Mouse (Mus musculus): ENCODE data around the gene Psmd14.

The Psmd14 gene

DNA sequence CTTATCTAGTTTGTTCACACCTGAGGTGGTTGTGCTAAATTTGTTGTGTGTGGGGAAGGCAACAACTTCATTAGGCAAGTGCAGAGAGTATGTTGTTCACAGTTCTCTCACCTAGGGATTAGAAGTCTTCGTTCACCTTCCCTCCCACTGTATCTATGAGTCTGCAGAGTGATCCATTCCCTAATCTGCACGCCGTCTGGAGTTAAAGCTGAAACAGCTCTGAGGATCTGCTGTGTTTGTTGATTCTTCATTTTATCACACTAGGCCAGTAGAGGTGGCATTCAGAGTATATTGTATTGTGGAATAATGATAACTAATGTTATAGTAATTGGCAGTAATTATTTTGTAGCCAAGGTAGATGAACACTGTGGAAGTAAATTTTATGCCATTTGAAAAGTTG lies 48.5 kb downstream of the Psmd14 start:
- DNase-seq (ENCODE audit: low spot score in 2 of 2) = no peak

DNA sequence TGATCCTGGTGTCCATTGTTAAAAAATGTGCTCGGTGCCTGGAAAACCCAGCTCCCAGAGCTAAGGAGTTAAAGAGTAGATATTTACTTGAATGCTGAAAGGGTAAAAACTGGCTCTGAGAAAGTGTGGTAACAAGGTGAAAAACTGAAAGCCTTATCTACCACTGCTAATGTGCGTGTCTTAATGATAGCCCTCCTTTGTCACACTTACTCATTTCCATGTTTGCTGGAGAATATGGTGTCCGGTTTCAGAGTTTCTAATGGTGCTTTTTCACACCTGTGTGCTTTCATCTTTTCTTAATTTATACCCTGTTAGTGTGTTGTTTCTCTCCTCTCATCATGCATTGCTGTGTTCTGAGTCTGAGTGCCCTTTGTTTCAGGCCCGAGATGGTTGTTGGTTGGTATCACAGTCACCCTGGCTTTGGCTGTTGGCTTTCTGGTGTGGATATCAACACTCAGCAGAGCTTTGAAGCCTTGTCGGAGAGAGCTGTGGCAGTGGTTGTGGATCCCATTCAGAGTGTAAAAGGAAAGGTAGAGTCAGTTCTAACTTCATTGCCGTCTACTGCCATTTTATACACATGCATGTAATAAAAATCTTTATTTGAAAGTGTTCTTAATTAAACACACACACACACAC lies 53.1 kb downstream of the Psmd14 start:
- DNase-seq (ENCODE audit: low spot score in 2 of 2) = no peak

DNA sequence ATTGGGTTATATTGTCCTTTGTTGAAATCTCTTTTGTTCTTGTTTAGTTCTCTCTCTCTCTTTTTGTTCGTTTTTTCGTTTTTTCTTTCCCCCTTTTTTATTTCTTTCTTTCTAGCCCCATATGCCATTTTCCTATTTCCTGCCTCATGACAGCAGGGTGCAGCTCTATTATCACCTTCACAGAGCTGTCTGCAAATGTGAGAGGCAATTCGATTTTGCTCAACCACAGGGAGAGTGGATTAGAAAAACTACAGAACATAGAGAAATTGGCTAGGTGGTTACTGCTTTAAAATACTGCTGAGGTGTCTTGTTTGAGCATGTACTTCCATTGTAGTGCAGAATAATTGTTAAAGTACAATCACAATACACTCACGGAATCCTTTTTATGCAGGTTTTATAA lies 54.0 kb downstream of the Psmd14 start:
- no peak for DNase-seq (ENCODE audit: low spot score in 2 of 2)

DNA sequence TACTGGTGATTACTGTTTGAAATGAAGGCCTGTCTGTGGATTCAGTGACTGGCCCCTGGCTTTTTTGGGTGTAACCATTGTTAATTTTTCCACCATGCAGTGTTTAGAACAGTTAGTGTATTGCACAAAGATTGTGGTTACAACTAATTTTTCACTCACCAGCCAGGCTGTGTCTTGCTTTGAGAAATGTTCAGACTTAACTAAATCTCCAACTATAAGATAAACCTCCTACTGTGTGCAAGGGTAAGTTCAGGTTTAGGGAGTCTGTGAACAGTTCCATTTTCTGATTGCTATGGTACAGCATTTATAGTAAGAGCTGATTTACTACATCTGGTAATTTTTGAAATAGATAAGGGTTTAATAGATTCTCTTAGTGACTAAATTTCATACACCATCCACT lies 69.3 kb downstream of the Psmd14 start:
- no peak for DNase-seq (ENCODE audit: low spot score in 2 of 2)

- DNase-seq (ENCODE audit: low spot score in 2 of 2) = no peak
Measured at GRCm38 (mm10) chr2:61794960-61795359, 83.5 kb downstream of the Psmd14 start.

DNA sequence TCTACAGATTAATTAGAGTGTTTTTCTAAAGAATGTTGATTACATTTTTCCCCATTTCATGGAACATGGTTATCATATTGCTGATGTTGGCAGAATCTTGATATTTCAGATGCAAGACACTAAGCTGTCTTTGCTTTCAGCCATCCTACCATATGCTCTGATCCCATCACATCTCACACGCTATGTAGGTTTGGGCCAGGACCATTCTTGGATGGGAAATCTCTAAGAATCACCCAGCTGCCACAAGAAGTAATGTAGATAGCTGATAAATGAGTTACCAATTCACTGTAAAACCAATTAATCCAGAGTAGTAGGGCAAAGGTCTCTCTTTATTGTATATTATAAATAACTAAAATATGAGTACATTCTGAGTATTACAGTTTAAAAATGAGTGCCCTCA lies 86.6 kb downstream of the Psmd14 start:
- DNase-seq (ENCODE audit: low spot score in 2 of 2) = no peak

DNA sequence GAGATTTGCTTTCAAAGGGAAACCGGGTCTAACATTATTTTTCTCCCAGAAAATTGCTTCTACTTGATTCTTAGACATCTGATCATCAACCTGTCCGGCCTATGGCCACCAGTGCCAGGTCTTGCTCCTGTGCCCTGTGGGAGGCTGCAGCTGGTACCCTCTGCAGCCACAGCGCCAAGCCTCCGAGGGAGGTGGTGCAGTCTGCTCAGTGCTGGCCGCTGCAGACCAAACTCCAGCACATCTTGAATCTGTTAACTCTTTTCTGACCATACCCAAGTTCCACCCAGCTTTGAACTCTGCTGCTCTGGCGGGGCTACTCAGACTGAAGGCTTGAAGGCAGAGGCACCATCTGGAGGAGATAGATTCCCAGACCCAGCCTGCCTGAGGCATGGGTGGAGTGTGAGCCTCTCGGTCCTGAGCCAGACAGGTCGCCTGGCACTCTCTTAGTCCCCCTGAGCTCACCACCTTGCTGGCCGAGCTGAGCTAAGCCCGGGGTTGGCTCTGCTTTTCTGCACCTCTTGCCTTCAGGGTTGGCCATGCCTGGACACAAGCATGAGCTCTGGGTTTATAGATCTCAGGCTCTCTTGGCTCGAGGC lies 91.3 kb downstream of the Psmd14 start, which contains the start of gene Tbr1:
Gene Tbr1 (plus strand): TSS at position 275 of the 596 bp plus-strand sequence.
- peak in 1 of 2 experiments; percentile 25 for DNase-seq (ENCODE audit: low spot score in 2 of 2)

DNA sequence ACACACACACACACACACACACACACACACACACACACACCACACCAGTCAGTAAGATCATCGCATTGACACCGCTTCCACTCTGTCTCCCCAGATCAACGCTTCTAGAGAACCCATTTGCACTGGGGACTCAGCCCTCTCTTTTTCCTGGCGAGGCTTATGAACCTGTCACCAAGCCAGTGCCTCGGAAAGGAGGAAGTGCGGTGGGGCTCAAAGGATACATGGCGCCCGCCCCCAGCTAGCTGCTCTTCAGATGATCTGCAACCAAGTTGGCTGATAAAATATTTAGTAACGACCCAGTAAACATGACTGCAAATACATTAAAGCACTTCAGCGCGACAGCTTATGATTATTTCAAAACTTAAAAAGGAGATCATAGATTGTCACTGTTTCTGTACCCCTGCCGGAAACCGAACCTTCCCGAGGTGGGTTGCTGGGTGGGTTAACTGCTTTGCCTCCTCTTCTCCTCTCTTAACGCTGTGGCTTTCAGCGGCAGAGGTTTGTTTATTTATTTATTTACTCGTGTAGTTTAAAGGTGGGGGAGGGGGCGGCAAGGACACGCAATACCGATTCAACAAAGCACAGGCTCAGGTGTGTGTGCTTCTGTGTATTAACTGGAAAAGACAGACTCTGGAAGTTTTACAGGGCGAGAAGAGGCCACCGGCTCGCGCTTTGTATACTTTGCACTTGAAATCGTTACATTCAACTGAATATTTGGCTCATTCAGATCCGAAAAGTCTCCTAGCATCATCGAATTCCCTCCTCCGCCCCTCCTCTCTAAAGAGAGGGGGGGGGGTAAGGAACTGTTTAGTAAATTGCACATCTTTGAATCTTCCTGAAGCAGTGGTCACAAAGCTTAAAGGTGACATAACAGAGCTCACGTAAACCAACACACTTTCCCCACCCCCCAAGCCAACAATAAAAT lies 92.2 kb downstream of the Psmd14 start:
- DNase-seq (ENCODE audit: low spot score in 2 of 2) = peak in 1 of 2 experiments; percentile 23

- DNase-seq (ENCODE audit: low spot score in 2 of 2) = peak; percentile 48 to 52
Measured at GRCm38 (mm10) chr2:61804382-61804840, 92.9 kb downstream of the Psmd14 start.

DNA sequence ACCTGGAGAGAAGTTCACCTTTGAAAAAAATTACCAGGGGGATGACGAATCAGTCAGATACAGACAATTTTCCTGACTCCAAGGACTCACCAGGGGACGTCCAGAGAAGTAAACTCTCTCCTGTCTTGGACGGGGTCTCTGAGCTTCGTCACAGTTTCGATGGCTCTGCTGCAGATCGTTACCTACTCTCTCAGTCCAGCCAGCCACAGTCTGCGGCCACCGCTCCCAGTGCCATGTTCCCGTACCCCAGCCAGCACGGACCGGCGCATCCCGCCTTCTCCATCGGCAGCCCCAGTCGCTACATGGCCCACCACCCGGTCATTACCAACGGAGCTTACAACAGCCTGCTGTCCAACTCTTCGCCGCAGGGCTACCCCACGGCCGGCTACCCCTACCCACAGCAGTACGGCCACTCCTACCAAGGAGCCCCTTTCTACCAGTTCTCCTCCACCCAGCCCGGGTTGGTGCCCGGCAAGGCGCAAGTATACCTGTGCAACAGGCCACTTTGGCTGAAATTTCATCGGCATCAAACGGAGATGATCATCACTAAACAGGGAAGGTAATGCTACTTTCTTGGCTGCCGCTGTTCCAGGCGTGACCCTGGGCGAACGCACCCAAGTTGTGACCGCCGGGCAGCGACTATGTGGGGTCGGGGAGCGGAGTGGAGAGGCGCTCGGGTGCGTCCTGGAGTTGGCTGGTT lies 93.5 kb downstream of the Psmd14 start:
- peak in 1 of 2 experiments; percentile 36 for DNase-seq (ENCODE audit: low spot score in 2 of 2)

DNA sequence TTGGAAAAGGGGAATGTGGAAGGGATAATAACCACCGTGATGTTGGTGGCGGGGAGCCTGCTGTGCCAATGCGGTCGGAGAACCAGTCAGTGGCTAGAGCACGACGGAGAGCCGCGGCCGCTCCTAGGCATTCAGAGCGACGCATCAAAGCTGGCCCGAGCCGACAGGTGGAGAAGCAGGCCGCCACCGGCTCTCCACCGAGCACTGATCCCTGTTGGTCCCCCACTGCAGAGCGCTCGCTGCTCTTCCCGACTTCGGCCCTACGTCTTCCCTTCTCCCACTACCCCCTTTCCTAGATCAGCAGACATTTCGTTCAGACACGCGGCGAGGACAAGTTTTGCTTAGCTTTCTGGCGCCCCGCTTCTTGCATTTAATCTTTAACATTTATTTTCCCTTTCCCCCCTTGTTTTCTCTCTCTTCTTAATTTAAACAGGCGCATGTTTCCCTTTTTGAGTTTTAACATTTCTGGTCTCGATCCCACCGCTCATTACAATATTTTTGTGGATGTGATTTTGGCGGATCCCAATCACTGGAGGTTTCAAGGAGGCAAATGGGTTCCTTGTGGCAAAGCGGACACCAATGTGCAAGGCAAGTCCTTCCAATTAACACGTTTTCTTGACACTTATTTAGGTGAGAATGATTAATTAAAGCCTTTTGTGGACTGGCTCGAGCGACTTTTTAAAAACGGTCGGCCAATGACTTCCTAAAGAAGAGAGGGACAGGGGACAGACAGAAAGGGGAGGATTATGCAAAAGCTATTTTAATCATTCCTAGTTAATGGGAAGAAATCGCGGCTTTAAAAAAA lies 94.2 kb downstream of the Psmd14 start:
- no peak for DNase-seq (ENCODE audit: low spot score in 2 of 2)

GRCm38 (mm10) chr2:61806346-61806825 lies 94.9 kb downstream of the Psmd14 start:
- no peak for DNase-seq (ENCODE audit: low spot score in 2 of 2)

DNA sequence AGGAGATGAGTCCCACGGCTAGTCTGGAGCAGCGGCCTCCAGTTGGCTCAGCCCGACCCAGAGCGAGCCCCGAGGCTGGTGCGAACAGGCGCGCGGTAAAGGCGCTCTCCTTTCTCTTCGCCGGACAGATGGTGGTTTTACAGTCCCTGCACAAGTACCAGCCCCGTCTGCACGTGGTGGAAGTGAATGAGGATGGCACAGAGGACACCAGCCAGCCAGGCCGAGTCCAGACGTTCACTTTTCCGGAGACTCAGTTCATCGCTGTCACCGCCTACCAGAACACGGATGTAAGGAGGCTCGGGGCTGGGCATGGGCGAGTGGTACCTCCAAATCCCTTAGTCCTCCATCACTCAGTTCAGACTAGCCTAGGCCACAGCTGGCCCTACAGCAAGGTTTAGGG lies 95.7 kb downstream of the Psmd14 start:
- peak in 1 of 2 experiments; percentile 21 for DNase-seq (ENCODE audit: low spot score in 2 of 2)

DNA sequence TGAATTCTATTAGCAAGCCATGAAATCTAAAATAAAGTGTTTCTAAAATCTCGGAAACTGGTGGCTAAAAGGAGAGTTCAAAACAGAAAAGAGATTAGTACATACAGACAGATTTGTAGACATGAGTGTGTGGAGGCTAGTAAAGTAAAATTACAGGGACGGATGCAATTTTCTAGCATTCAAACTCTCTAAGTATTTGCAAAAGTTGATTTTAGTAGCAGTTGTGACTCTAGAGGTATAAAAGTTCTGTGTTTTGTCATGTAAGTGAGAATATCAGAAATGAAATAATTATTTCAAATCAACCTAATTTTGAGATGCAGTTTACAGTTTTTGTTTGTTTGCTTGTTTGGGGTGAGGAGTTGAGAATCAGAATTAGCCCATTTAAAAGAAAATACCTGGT lies 96.3 kb downstream of the Psmd14 start:
- no peak for DNase-seq (ENCODE audit: low spot score in 2 of 2)

DNA sequence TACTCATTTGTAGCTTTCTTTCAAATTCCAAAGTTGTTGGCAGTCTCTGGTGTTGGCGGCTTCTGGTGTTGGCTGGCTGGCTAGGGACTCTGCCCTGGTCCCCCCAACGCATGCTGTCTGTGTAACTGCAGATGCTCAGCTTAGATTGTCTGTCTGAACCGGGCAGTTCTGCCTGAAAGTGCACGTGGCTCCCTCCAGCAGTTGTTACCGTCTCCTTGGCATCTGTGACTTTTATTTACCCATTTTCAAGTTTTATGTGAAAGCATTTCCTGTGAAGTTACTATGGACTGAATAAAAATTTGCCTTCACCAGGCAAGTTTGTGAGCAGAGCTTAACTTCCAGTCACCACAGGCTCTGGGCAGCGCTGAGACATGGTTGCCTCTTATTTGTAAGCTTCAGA lies 97.3 kb downstream of the Psmd14 start:
- DNase-seq (ENCODE audit: low spot score in 2 of 2) = no peak

GRCm38 (mm10) chr2:61809381-61809780 lies 97.9 kb downstream of the Psmd14 start:
- DNase-seq (ENCODE audit: low spot score in 2 of 2) = no peak

GRCm38 (mm10) chr2:61810751-61811150 lies 99.3 kb downstream of the Psmd14 start:
- DNase-seq (ENCODE audit: low spot score in 2 of 2) = no peak

DNA sequence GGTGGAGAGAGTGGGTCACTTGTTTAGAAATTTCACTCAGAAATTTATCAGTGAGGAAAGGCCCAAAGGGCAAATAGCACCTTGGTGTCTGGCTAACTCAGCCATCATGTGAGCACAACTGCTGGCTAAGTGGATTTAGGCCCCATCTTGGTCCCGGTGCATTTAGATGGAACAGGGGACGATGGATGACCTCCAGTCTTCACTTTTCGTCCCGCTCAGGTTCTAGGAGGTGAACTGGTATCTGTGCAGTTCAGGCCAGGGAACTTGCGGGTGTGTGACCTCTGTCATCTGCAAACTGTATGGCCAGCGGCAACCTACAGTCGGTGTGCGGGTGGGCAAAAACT lies 99.6 kb downstream of the Psmd14 start:
- DNase-seq (ENCODE audit: low spot score in 2 of 2) = no peak

DNA sequence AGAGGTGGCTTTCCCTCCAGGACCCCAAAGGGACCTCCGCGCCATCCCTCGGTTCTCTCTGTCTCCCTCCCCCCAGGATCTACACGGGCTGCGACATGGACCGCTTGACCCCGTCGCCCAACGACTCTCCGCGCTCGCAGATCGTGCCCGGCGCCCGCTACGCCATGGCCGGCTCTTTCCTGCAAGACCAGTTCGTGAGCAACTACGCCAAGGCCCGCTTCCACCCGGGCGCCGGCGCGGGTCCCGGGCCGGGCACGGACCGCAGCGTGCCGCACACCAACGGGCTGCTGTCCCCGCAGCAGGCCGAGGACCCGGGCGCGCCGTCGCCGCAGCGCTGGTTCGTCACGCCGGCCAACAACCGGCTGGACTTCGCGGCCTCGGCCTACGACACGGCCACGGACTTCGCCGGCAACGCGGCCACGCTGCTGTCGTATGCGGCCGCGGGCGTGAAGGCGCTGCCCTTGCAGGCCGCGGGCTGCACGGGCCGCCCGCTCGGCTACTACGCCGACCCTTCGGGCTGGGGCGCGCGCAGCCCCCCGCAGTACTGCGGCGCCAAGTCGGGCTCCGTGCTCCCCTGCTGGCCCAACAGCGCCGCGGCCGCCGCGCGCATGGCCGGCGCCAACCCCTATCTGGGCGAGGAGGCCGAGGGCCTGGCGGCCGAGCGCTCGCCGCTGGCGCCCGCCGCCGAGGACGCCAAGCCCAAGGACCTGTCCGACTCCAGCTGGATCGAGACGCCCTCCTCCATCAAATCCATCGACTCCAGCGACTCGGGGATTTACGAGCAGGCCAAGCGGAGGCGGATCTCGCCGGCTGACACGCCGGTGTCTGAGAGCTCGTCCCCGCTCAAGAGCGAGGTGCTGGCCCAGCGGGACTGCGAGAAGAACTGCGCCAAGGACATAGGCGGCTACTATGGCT lies 100.3 kb downstream of the Psmd14 start:
- peak in 1 of 2 experiments; percentile 27 for DNase-seq (ENCODE audit: low spot score in 2 of 2)

- DNase-seq (ENCODE audit: low spot score in 2 of 2) = no peak
Measured at GRCm38 (mm10) chr2:61812536-61812935, 101.0 kb downstream of the Psmd14 start.

All from frontal cortex, postnatal 10 days (tissue).